Mouse (Mus musculus): ENCODE measurements around the gene Pcbp1. TPM values are rescaled to one million over a fixed set of nuclear protein-coding genes. Genes with fewer than 3 reads are reported as not detected.

Gene Pcbp1
- total and polyA plus RNA-seq, 3 experiments: 68.9 to 337 (median 73.0) TPM

DNA sequence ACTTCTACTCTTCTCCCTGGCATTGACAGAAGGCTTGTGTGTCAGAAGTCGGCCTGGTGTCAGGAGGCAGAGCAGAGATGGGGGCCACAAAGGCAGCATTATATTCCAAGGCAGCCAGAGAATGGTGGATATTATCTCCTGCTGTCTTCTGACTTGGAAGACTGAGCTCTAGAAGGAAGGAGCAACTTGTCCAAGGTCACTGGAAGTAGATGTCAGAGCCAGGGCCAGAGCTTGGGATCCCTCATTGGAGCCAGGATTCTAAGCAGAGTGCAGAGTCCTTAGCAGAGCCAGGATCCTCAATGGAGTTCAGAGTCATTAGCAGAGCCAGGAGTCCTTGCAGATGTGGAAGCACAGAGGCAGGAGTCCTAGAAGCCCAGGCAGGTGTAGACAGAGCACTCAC, 10.1 kb downstream of the Pcbp1 start:
- in situ Hi-C loops (cut with MboI; ENCODE audit: low pct_ligation_motif_present, low pct_unique_long_range_greater_than_20kb, low sequenced_read_pairs) (no loop called here), dilution Hi-C loops (cut with MboI; ENCODE audit: extremely low pct_ligation_motif_present, extremely low pct_unique_long_range_greater_than_20kb, low sequenced_read_pairs) (no loop called here)
- DNase-seq (ENCODE audit: extremely low read depth): no peak
- no peak overlapping the region for H3K4me2 ChIP-seq (ENCODE audit: insufficient read depth, low read depth, poor library complexity, severe bottlenecking)
- H3K9ac ChIP-seq (ENCODE audit: insufficient read depth, low read depth): no peak overlapping the region
- H3K79me2 ChIP-seq (replicated peaks; ENCODE audit: control insufficient read depth, extremely low read depth, insufficient read depth, poor library complexity, severe bottlenecking): no peaks in the 10 kb centered on the region
- peaks cover 0 to 8% of the 10 kb centered on the region in 2 experiments for H3K36me3 ChIP-seq (replicated peaks in 1 of 2; ENCODE audit: control insufficient read depth in 1 of 2, insufficient read depth in 1 of 2, low read length in 1 of 2)
- H3K4me1 ChIP-seq (ENCODE audit: control insufficient read depth in 1 of 2, insufficient read depth in 2 of 2): peaks cover 0 to 3% of the 10 kb centered on the region in 2 experiments; a peak in 1 of 4 replicates
- no peaks in the 10 kb centered on the region for H3K27me3 ChIP-seq (replicated peaks)
- no peak overlapping the region for H3K27ac ChIP-seq (ENCODE audit: insufficient read depth, low read depth)
- H3K9me3 ChIP-seq (replicated peaks; ENCODE audit: low read length): no peaks in the 10 kb centered on the region
- TF ChIP-seq KAT2A (IDR thresholded peaks at IDR 0.05; ENCODE audit: insufficient replicate concordance, low read length): no peak
- no peak overlapping the region for H3K4me3 ChIP-seq (replicated peaks in 1 of 3; ENCODE audit: low read depth in 2 of 3, low read length in 2 of 3, poor library complexity in 1 of 3)

DNA sequence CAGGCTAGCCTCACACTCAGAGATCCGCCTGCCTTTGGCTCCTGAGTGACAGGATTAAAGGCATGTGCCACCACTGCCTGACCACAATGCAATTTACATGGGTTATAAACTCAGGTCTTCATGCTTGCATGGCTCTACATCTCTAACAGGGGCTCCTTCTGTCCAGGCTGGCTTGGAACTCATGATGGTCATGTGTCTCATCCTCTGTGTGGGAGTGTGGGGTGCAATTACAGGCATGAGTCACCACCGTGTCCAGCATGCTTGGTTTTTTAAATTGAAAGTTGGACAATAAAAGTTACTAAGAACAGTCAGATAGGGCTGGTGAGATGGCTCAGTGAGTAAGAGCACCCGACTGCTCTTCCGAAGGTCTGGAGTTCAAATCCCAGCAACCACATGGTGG, 12.8 kb downstream of the Pcbp1 start:
- in situ Hi-C loops (cut with MboI; ENCODE audit: low pct_ligation_motif_present, low pct_unique_long_range_greater_than_20kb, low sequenced_read_pairs): loop anchor here (5.0 kb wide), 1 partner anchor 36 kb away; no protein-coding TSS in a partner anchor
- no peak overlapping the region for H3K4me2 ChIP-seq (ENCODE audit: insufficient read depth, low read depth, poor library complexity, severe bottlenecking)
- H3K36me3 ChIP-seq (replicated peaks in 1 of 2; ENCODE audit: control insufficient read depth in 1 of 2, insufficient read depth in 1 of 2, low read length in 1 of 2): no peaks in the 10 kb centered on the region
- no peaks in the 10 kb centered on the region for H3K9me3 ChIP-seq (replicated peaks; ENCODE audit: low read length)
- dilution Hi-C loops (cut with MboI; ENCODE audit: extremely low pct_ligation_motif_present, extremely low pct_unique_long_range_greater_than_20kb, low sequenced_read_pairs): no loop called here
- no peak overlapping the region for H3K4me3 ChIP-seq (replicated peaks in 1 of 3; ENCODE audit: low read depth in 2 of 3, low read length in 2 of 3, poor library complexity in 1 of 3)
- TF ChIP-seq POLR2AphosphoS2 (IDR thresholded peaks at IDR 0.05; ENCODE audit: low read depth, low read length) (no peak), MAX (IDR thresholded peaks at IDR 0.05; ENCODE audit: low read length) (no peak), POLR2A (IDR thresholded peaks at IDR 0.05; ENCODE audit: low read depth, low read length) (no peak), USF1 (IDR thresholded peaks at IDR 0.05; ENCODE audit: low read depth, low read length) (no peak)
- no peak overlapping the region for H3K9ac ChIP-seq (ENCODE audit: insufficient read depth, low read depth)
- no peak for DNase-seq (ENCODE audit: extremely low read depth)
- no peaks in the 10 kb centered on the region for H3K79me2 ChIP-seq (replicated peaks; ENCODE audit: control insufficient read depth, extremely low read depth, insufficient read depth, poor library complexity, severe bottlenecking)
- H3K4me1 ChIP-seq (ENCODE audit: control insufficient read depth in 1 of 2, insufficient read depth in 2 of 2): peaks cover 0 to 7% of the 10 kb centered on the region in 2 experiments; a peak in 2 of 4 replicates
- H3K27me3 ChIP-seq (replicated peaks): no peaks in the 10 kb centered on the region
- H3K27ac ChIP-seq (ENCODE audit: insufficient read depth, low read depth): no peak overlapping the region

GRCm38 (mm10) chr6:86510979-86511378, 15.1 kb downstream of the Pcbp1 start:
- H3K4me1 ChIP-seq (ENCODE audit: control insufficient read depth in 1 of 2, insufficient read depth in 2 of 2): peaks cover 0 to 6% of the 10 kb centered on the region in 2 experiments; a peak in 2 of 4 replicates
- no peak for DNase-seq (ENCODE audit: extremely low read depth)
- H3K4me2 ChIP-seq (ENCODE audit: insufficient read depth, low read depth, poor library complexity, severe bottlenecking): no peak overlapping the region
- no peak overlapping the region for H3K9ac ChIP-seq (ENCODE audit: insufficient read depth, low read depth)
- dilution Hi-C loops (cut with MboI; ENCODE audit: extremely low pct_ligation_motif_present, extremely low pct_unique_long_range_greater_than_20kb, low sequenced_read_pairs): no loop called here
- TF ChIP-seq ZMIZ1 (IDR thresholded peaks at IDR 0.05; ENCODE audit: low read depth, low read length) (no peak), NELFE (IDR thresholded peaks at IDR 0.05; ENCODE audit: low read depth, low read length) (no peak), RAD21 (IDR thresholded peaks at IDR 0.05; ENCODE audit: low read depth, low read length) (no peak), EP300 (IDR thresholded peaks at IDR 0.05; ENCODE audit: low read length) (no peak), PAX5 (IDR thresholded peaks at IDR 0.05; ENCODE audit: low read length) (no peak)
- no peak overlapping the region for H3K4me3 ChIP-seq (replicated peaks in 1 of 3; ENCODE audit: low read depth in 2 of 3, low read length in 2 of 3, poor library complexity in 1 of 3)
- H3K27me3 ChIP-seq (replicated peaks): no peaks in the 10 kb centered on the region
- H3K9me3 ChIP-seq (replicated peaks; ENCODE audit: low read length): no peaks in the 10 kb centered on the region
- H3K79me2 ChIP-seq (replicated peaks; ENCODE audit: control insufficient read depth, extremely low read depth, insufficient read depth, poor library complexity, severe bottlenecking): no peaks in the 10 kb centered on the region
- in situ Hi-C loops (cut with MboI; ENCODE audit: low pct_ligation_motif_present, low pct_unique_long_range_greater_than_20kb, low sequenced_read_pairs): loop anchor here (5.0 kb wide), 1 partner anchor 34 kb away; no protein-coding TSS in a partner anchor
- no peaks in the 10 kb centered on the region for H3K36me3 ChIP-seq (replicated peaks in 1 of 2; ENCODE audit: control insufficient read depth in 1 of 2, insufficient read depth in 1 of 2, low read length in 1 of 2)
- H3K27ac ChIP-seq (ENCODE audit: insufficient read depth, low read depth): no peak overlapping the region
